18 mouse cellular contexts compared by ENCODE assay signal in the genomic region with DNA sequence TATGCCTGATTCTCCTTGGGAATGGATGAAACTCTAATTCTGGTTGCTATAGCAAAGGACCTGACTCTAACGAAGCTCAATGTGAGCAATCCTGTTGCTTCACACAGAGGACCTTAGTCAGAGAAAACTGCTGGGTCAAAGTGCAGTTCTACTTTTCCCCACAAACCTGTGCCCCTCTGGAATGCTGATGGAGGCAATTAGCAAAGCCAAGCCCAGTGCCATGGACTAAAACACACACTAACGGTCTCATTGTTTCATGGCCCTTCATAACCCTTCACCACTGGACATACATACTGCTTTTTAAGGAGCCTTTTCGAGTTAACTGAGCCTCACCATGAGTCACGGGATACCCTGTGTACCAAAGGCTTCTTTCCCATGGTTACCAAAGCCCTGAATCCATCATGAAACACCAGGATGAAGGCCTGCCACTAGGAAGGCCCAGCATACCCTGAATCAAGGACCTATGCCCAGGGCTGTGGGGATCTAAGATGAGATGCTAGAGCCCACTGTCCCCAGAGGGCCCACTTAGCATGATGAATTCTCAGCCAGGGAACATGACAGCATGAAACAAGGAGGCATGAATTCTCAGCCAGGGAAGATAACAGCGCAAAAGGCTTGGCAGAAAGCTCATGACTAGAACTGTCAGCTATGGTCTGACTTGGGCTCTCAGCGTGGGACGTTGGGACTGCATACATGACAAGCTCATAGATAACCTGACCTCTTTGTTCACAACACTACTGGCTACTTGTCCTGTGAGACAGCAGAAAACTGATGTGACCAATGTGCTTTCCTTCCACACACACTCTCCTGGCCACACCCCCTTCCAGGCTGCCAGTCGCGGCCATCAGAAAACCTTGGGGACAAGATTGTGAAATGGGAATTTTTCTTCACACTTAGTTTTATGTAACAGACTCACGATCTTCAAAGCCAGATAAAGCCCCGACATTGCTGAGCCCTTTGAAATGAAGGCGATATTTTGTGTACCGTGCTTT. TPM values are rescaled to one million over a fixed set of nuclear protein-coding genes. Genes with fewer than 3 reads are reported as not detected.
DNase-seq lines count a peak whose midpoint lies in the region; ATAC-seq and TF ChIP-seq lines count a peak whose summit lies in the region.
"Had no signal": no experiment of that assay in that cellular context is flagged by ENCODE, and none has a peak within 500 bp of the region (broad histone marks: within the 10 kb centered on the region; RNA-seq: fewer than 3 reads in every experiment).

No protein-coding gene starts in this region.

- H3K4me2 ChIP-seq in heart, embryonic 12.5 days, result no peak overlapping the region
- H3K4me2 ChIP-seq in lung, embryonic 16.5 days (ENCODE audit: low read depth, low read length), result no peak overlapping the region
- H3K4me2 ChIP-seq: embryonic facial prominence, embryonic 12.5 days; heart, embryonic 13.5 days; hindbrain, embryonic 12.5 days had no signal

- H3K9me3 ChIP-seq in heart, embryonic 12.5 days (replicated peaks), result no peaks in the 10 kb centered on the region
- no peaks in the 10 kb centered on the region for H3K9me3 ChIP-seq in lung, embryonic 16.5 days (ENCODE audit: control insufficient read depth, low read length)
- H3K9me3 ChIP-seq: embryonic facial prominence, embryonic 12.5 days; heart, embryonic 13.5 days; hindbrain, embryonic 12.5 days had no signal

- ATAC-seq in heart, embryonic 12.5 days (ENCODE audit: insufficient number of reproducible peaks, low FRiP score), result no peak
- peak; percentile 21 for ATAC-seq in Patski
- ATAC-seq in lung, embryonic 16.5 days (ENCODE audit: low read depth), result no peak
- no peak for ATAC-seq in megakaryocyte, adult 5-6 weeks (ENCODE audit: poor library complexity, severe bottlenecking)
- ATAC-seq in frontal cortex, adult (ENCODE audit: low TSS enrichment), result no peak
- no peak for ATAC-seq in activated CD4-positive, CD25-positive, alpha-beta regulatory T cell, adult 4 months
- ATAC-seq: forebrain, postnatal 0 days; inflammation-experienced regulatory T-cells, adult 6 months had no signal

- TF ChIP-seq CTCF in Patski (IDR thresholded peaks at IDR 0.05), result no peak

- H3K9ac ChIP-seq in heart, embryonic 12.5 days, result no peak overlapping the region
- H3K9ac ChIP-seq in lung, embryonic 16.5 days (ENCODE audit: low read length), result no peak overlapping the region
- H3K9ac ChIP-seq: embryonic facial prominence, embryonic 12.5 days; forebrain, postnatal 0 days; heart, embryonic 13.5 days; hindbrain, embryonic 12.5 days had no signal

- H3K4me3 ChIP-seq in heart, embryonic 12.5 days, result no peak overlapping the region
- no peak overlapping the region for H3K4me3 ChIP-seq in brown adipose tissue, adult 24 weeks (ENCODE audit: insufficient read depth, low read depth, low read length)
- no peak overlapping the region for H3K4me3 ChIP-seq in lung, embryonic 16.5 days (ENCODE audit: low read length)
- H3K4me3 ChIP-seq: embryonic facial prominence, embryonic 12.5 days; heart, embryonic 13.5 days; hindbrain, embryonic 12.5 days had no signal

- peak; percentile 46 to 68 for DNase-seq in heart, adult 18-20 months
- no peak for DNase-seq in Patski (ENCODE audit: low read depth, low spot score)
- DNase-seq: cerebellum, adult 18-20 months; cerebellum, postnatal 36 days; forebrain, postnatal 0 days; spleen, adult 18-20 months; thymus, adult 18-20 months had no signal

- H3K27ac ChIP-seq in heart, embryonic 12.5 days (ENCODE audit: poor library complexity, severe bottlenecking), result no peak overlapping the region
- peak overlapping the region; percentile 67 for H3K27ac ChIP-seq in brown adipose tissue, adult 24 weeks (replicated peaks; ENCODE audit: low read depth, low read length)
- peak overlapping the region; percentile 43 for H3K27ac ChIP-seq in lung, embryonic 16.5 days (ENCODE audit: low read length)
- H3K27ac ChIP-seq: embryonic facial prominence, embryonic 12.5 days; heart, embryonic 13.5 days; hindbrain, embryonic 12.5 days; kidney, postnatal 0 days had no signal

- H3K4me1 ChIP-seq in heart, embryonic 12.5 days (replicated peaks), result peaks cover 17% of the 10 kb centered on the region
- H3K4me1 ChIP-seq in brown adipose tissue, adult 24 weeks (ENCODE audit: control insufficient read depth, insufficient read depth, insufficient read length, low read length), result peaks cover 21% of the 10 kb centered on the region
- H3K4me1 ChIP-seq in lung, embryonic 16.5 days (replicated peaks; ENCODE audit: control insufficient read depth, insufficient read depth, low read length), result peaks cover 17% of the 10 kb centered on the region
- H3K4me1 ChIP-seq: embryonic facial prominence, embryonic 12.5 days; hindbrain, embryonic 12.5 days had no signal

- CTCF ChIA-PET in Patski (lab: Charles Lee), result interaction anchor here (4.3 kb wide), 1 partner anchor 10 kb away, joined by 17 read pairs; no protein-coding TSS in a partner anchor

- no peaks in the 10 kb centered on the region for H3K36me3 ChIP-seq in heart, embryonic 12.5 days
- no peaks in the 10 kb centered on the region for H3K36me3 ChIP-seq in lung, embryonic 16.5 days (ENCODE audit: control insufficient read depth, insufficient read depth, low read length)
- H3K36me3 ChIP-seq: embryonic facial prominence, embryonic 12.5 days; heart, embryonic 13.5 days; hindbrain, embryonic 12.5 days had no signal

- in situ Hi-C loops in Patski (cut with MboI; ENCODE audit: low pct_unique_long_range_greater_than_20kb), result no loop called here

- POLR2A ChIA-PET in Patski (lab: Charles Lee), result no interaction called here

- WGBS in heart, embryonic 12.5 days, result 76% methylated on average over 13 of the region's 13 CpGs
- WGBS in lung, embryonic 16.5 days, result 63% methylated on average over 13 of the region's 13 CpGs

- no peaks in the 10 kb centered on the region for H3K27me3 ChIP-seq in heart, embryonic 12.5 days (replicated peaks)
- H3K27me3 ChIP-seq in Patski, result no peaks in the 10 kb centered on the region
- no peaks in the 10 kb centered on the region for H3K27me3 ChIP-seq in lung, embryonic 16.5 days (ENCODE audit: control insufficient read depth, insufficient read depth, low read depth, low read length)
- H3K27me3 ChIP-seq: embryonic facial prominence, embryonic 12.5 days; hindbrain, embryonic 12.5 days had no signal

RNA-seq across cellular contexts. Expression of gene Ptprm, which starts 57.4 kb away (rescaled TPM):
- 10 to 100 TPM; 80.1 to 86.3 TPM for total RNA-seq in heart, adult 18-20 months (2021)
- polyA plus RNA-seq in heart, embryonic 12.5 days (2016; fragmentation: Nextera tagmentation; extraction: Ambion mirVana), result 16.1 and 18.2 TPM in 2 replicates
- polyA plus RNA-seq in Patski (2021), result 43.7 TPM
- polyA plus RNA-seq in brown adipose tissue, adult 24 weeks (2012; ENCODE audit: insufficient read depth, insufficient read length, missing spikeins), result 18.1 and 23.5 TPM in 2 replicates
- polyA plus RNA-seq in lung, embryonic 16.5 days (2015; fragmentation: Nextera tagmentation; extraction: Ambion mirVana), result 45.7 and 47.0 TPM in 2 replicates
- 0.14 TPM in 1 of 2 replicates, not detected in the other for total RNA-seq in megakaryocyte, adult 5-6 weeks (2015)
- total RNA-seq in megakaryocyte, adult 5-6 weeks (2017), result 0.04 and 0.22 TPM in 2 replicates
- polyA plus RNA-seq in activated CD4-positive, CD25-positive, alpha-beta regulatory T cell, adult 4 months (2017; shearing (Covaris generic)), result not detected
- polyA plus RNA-seq: inflammation-experienced regulatory T-cells, adult 6 months had no signal

Comparison
In these comparisons a context has a peak if more than half of its experiments do, and no peak if none do; other contexts are left out.
1. RNA of gene Ptprm, which starts 57.4 kb away (polyA plus RNA-seq): 45.7 to 47.0 TPM in lung, embryonic 16.5 days, 43.7 TPM in Patski (single experiment), 18.1 to 23.5 TPM in brown adipose tissue, adult 24 weeks and 16.1 to 18.2 TPM in heart, embryonic 12.5 days; not detected in activated CD4-positive, CD25-positive, alpha-beta regulatory T cell, adult 4 months; every median in the first group is over 10 times any median in the second.